Mouse (Mus musculus) heart, embryonic 11.5 days (tissue): ENCODE results near the gene Cdc37. TPM values are rescaled to one million over a fixed set of nuclear protein-coding genes. Genes with fewer than 3 reads are reported as not detected.
A peak's percentile ranks its signal among the peaks of the same experiment; 100 is the strongest.

Source experiments
- ATAC-seq: fragments of 200-750 bp; cut with Nextera tagmentation; replicated peaks from 2 replicates; pipeline ENCODE4 v1.8.0; 2017; ENCODE audit warnings: moderate library complexity; ENCODE audit not compliant: insufficient number of reproducible peaks, low FRiP score, low TSS enrichment
- H3K27ac ChIP-seq: fragments of 300-500 bp; sonication (generic); 2 replicates; pipeline ENCODE4 v1.5.1; 2014; ENCODE audit warnings: mild to moderate bottlenecking, low read depth, low read length
- H3K27me3 ChIP-seq: fragments of 300-500 bp; sonication (generic); 2 replicates; pipeline ENCODE4 v1.6.1; 2014; ENCODE audit warnings: mild to moderate bottlenecking, low read length, mixed read lengths; ENCODE audit not compliant: control insufficient read depth, insufficient read depth
- H3K36me3 ChIP-seq: fragments of 300-500 bp; sonication (generic); 2 replicates; pipeline ENCODE4 v1.6.1; 2014; ENCODE audit warnings: mild to moderate bottlenecking, low read length, moderate library complexity, mixed read lengths; ENCODE audit not compliant: control insufficient read depth, insufficient read depth
- H3K4me1 ChIP-seq: fragments of 300-500 bp; sonication (generic); 2 replicates; pipeline ENCODE4 v1.6.1; 2014; ENCODE audit warnings: low read length; ENCODE audit not compliant: control insufficient read depth, insufficient read depth
- H3K4me2 ChIP-seq: fragments of 300-500 bp; sonication (generic); 2 replicates; pipeline ENCODE4 v1.6.1; 2014; ENCODE audit warnings: mild to moderate bottlenecking, moderate library complexity
- H3K4me3 ChIP-seq: fragments of 300-500 bp; sonication (generic); 2 replicates; pipeline ENCODE4 v1.5.1; 2014; ENCODE audit warnings: low read depth, low read length
- H3K9ac ChIP-seq: fragments of 300-500 bp; sonication (generic); 2 replicates; pipeline ENCODE4 v1.6.1; 2014; ENCODE audit warnings: mild to moderate bottlenecking, low read depth, low read length, moderate library complexity
- H3K9me3 ChIP-seq: fragments of 300-500 bp; sonication (generic); replicated peaks from 2 replicates; pipeline ENCODE4 v1.6.1; 2016; ENCODE audit warnings: low read length; ENCODE audit not compliant: control insufficient read depth
- WGBS: fragments of 180-500 bp; shearing (Covaris S2); extraction: QIAGEN DNeasy Blood & Tissue Kit; methylation state at CpG from one replicate; pipeline ENCODE4 v1.1.7; 2014; ENCODE audit not compliant: insufficient replicate concordance; 5-methylcytosine and 5-hydroxymethylcytosine counted together
- polyA plus RNA-seq: library from polyadenylated mRNA; unstranded; fragments of >200 nt; fragmentation: Nextera tagmentation; extraction: Ambion mirVana; gene quantifications from 2 replicates; pipeline ENCODE4 v1.2.1, GENCODE M21; 2014

Gene Cdc37
- polyA plus RNA-seq, 1 experiment from 2014 or later, result 254 TPM

- peaks cover 36% of the 10 kb centered on the region for H3K4me1 ChIP-seq
- H3K9me3 ChIP-seq, result no peaks in the 10 kb centered on the region
- H3K4me3 ChIP-seq, result peak overlapping the region; percentile 73
- H3K4me2 ChIP-seq, result peak overlapping the region; percentile 92
- H3K27me3 ChIP-seq, result no peaks in the 10 kb centered on the region
- H3K36me3 ChIP-seq, result 0 out of 2 replicates have a peak, but pooled peaks cover 2% of the 10 kb centered on the region
- peak overlapping the region; percentile 82 for H3K9ac ChIP-seq
- ATAC-seq, result no peak
- H3K27ac ChIP-seq, result no peak overlapping the region
These were observed 1.4 kb downstream of the Cdc37 start for GRCm38 (mm10) chr9:21148427-21148826.

GRCm38 (mm10) chr9:21146722-21147121, 3.1 kb downstream of the Cdc37 start:
- H3K36me3 ChIP-seq, result peaks cover 15% of the 10 kb centered on the region
- 47% methylated on average over 10 of the region's 10 CpGs for WGBS

GRCm38 (mm10) chr9:21145431-21145830, 4.4 kb downstream of the Cdc37 start:
- Histone ChIP-seq H3K4me1 (peaks cover 36% of the 10 kb centered on the region), H3K9me3 (no peaks in the 10 kb centered on the region), H3K4me2 (no peak overlapping the region), H3K36me3 (peaks cover 24% of the 10 kb centered on the region), H3K27me3 (no peaks in the 10 kb centered on the region), H3K4me3 (no peak overlapping the region), H3K27ac (no peak overlapping the region), H3K9ac (no peak overlapping the region)
- WGBS, result 91% methylated on average over 4 of the region's 4 CpGs
- no peak for ATAC-seq

More at GRCm38 (mm10) chr9:21146722-21147121, 3.1 kb downstream of the Cdc37 start:
- no peak overlapping the region for H3K27ac ChIP-seq
- 0 out of 2 replicates have a peak overlapping the region, but pooled peaks have one; percentile 1 for H3K4me3 ChIP-seq
- H3K4me2 ChIP-seq, result peak overlapping the region; percentile 58
- H3K27me3 ChIP-seq, result no peaks in the 10 kb centered on the region
- H3K4me1 ChIP-seq, result peaks cover 36% of the 10 kb centered on the region
- H3K9me3 ChIP-seq, result no peaks in the 10 kb centered on the region
- no peak for ATAC-seq
- H3K9ac ChIP-seq, result peak overlapping the region; percentile 36

GRCm38 (mm10) chr9:21144361-21144760, 5.4 kb downstream of the Cdc37 start:
- H3K4me1 ChIP-seq, result peaks cover 34% of the 10 kb centered on the region
- H3K27me3 ChIP-seq, result no peaks in the 10 kb centered on the region
- H3K4me3 ChIP-seq, result no peak overlapping the region
- no peak overlapping the region for H3K9ac ChIP-seq
- H3K27ac ChIP-seq, result no peak overlapping the region
- H3K36me3 ChIP-seq, result peaks cover 35% of the 10 kb centered on the region
- no peak for ATAC-seq
- WGBS, result 93% methylated on average over 3 of the region's 3 CpGs
- no peak overlapping the region for H3K4me2 ChIP-seq
- H3K9me3 ChIP-seq, result no peaks in the 10 kb centered on the region

- Histone ChIP-seq H3K36me3 (peaks cover 40% of the 10 kb centered on the region), H3K9ac (no peak overlapping the region), H3K27me3 (no peaks in the 10 kb centered on the region), H3K4me1 (peaks cover 12% of the 10 kb centered on the region), H3K4me3 (no peak overlapping the region), H3K27ac (no peak overlapping the region), H3K9me3 (no peaks in the 10 kb centered on the region), H3K4me2 (no peak overlapping the region)
- WGBS, result 92% methylated on average over 14 of the region's 14 CpGs
- ATAC-seq, result no peak
These were observed 7.9 kb downstream of the Cdc37 start for GRCm38 (mm10) chr9:21141922-21142321.

- WGBS, result 75% methylated on average over 4 of the region's 4 CpGs
- H3K4me3 ChIP-seq, result no peak overlapping the region
- H3K27me3 ChIP-seq, result no peaks in the 10 kb centered on the region
- H3K4me2 ChIP-seq, result no peak overlapping the region
- no peaks in the 10 kb centered on the region for H3K9me3 ChIP-seq
- no peak overlapping the region for H3K27ac ChIP-seq
- no peak overlapping the region for H3K9ac ChIP-seq
- H3K4me1 ChIP-seq, result no peaks in the 10 kb centered on the region
- ATAC-seq, result no peak
- peaks cover 38% of the 10 kb centered on the region for H3K36me3 ChIP-seq
These were observed 11.4 kb downstream of the Cdc37 start for GRCm38 (mm10) chr9:21138386-21138785.

GRCm38 (mm10) chr9:21137229-21137628, 12.6 kb downstream of the Cdc37 start:
- Histone ChIP-seq H3K4me3 (no peak overlapping the region), H3K4me1 (no peaks in the 10 kb centered on the region), H3K36me3 (peaks cover 28% of the 10 kb centered on the region), H3K4me2 (no peak overlapping the region), H3K9ac (no peak overlapping the region), H3K27me3 (no peaks in the 10 kb centered on the region), H3K9me3 (no peaks in the 10 kb centered on the region), H3K27ac (no peak overlapping the region)
- WGBS, result 52% methylated on average over 3 of the region's 3 CpGs
- no peak for ATAC-seq

GRCm38 (mm10) chr9:21136401-21136800, 13.4 kb downstream of the Cdc37 start:
- Histone ChIP-seq H3K4me3 (no peak overlapping the region), H3K27ac (no peak overlapping the region), H3K36me3 (peaks cover 25% of the 10 kb centered on the region), H3K4me1 (no peaks in the 10 kb centered on the region), H3K9me3 (no peaks in the 10 kb centered on the region), H3K4me2 (no peak overlapping the region), H3K9ac (no peak overlapping the region), H3K27me3 (no peaks in the 10 kb centered on the region)
- ATAC-seq, result no peak
- 75% methylated on average over 6 of the region's 6 CpGs for WGBS

- ATAC-seq, result no peak
- Histone ChIP-seq H3K4me3 (no peak overlapping the region), H3K4me1 (no peaks in the 10 kb centered on the region), H3K36me3 (peaks cover 21% of the 10 kb centered on the region), H3K27me3 (no peaks in the 10 kb centered on the region), H3K27ac (0 out of 2 replicates have a peak overlapping the region, but pooled peaks have one; percentile 18), H3K9me3 (no peaks in the 10 kb centered on the region), H3K9ac (no peak overlapping the region), H3K4me2 (no peak overlapping the region)
- WGBS, result 81% methylated on average over 1 of the region's 1 CpGs
These were observed 13.8 kb downstream of the Cdc37 start for GRCm38 (mm10) chr9:21135941-21136381.
